Mouse (Mus musculus) frontal cortex, adult (tissue): ENCODE results near the gene Dctn3.
A peak's percentile ranks its signal among the peaks of the same experiment; 100 is the strongest.
"Not testable (repeated sequence)": the region's sequence is repeated elsewhere in the genome, so short reads cannot be mapped to it uniquely, and the experiment has no call there.

ENCODE experiments used
- ATAC-seq: cut with Nextera tagmentation; 2 replicates; pipeline ENCODE4 v1.9.2; 2017; ENCODE audit warnings: mild to moderate bottlenecking, moderate library complexity, mixed read lengths; ENCODE audit not compliant: low TSS enrichment

Gene Dctn3

GRCm38 (mm10) chr4:41698421-41699016, 24.5 kb downstream of the Dctn3 start:
- not testable (repeated sequence) for ATAC-seq

- ATAC-seq = not testable (repeated sequence)
These were observed 25.8 kb downstream of the Dctn3 start, which contains the start of gene Cntfr for GRCm38 (mm10) chr4:41696930-41697841. Gene Cntfr (minus strand): TSS chr4:41697089.

DNA sequence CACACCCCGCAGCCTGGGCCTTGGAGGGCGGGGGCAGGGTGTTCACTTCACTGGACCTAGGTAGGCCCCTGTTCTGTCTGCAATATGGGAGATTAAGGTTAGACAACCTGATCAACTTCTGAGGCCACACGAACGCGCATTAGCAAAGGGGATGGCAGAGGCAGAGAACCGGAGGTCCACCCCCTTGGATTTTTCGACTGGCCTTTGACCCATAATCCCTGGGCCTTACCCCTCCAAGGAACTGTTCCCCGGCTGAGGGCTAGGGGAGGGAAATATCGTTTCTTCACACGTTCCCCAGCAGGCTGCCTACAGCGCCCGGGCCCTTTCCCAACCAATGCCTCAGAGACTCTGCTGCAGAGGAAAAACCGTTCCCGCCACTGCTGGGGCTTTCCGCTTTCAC, 26.5 kb downstream of the Dctn3 start:
- not testable (repeated sequence) for ATAC-seq

GRCm38 (mm10) chr4:41695800-41696199, 27.2 kb downstream of the Dctn3 start:
- ATAC-seq = not testable (repeated sequence)

GRCm38 (mm10) chr4:41693511-41693910, 29.5 kb downstream of the Dctn3 start:
- not testable (repeated sequence) for ATAC-seq

GRCm38 (mm10) chr4:41690014-41690413, 33.0 kb downstream of the Dctn3 start:
- ATAC-seq = not testable (repeated sequence)

GRCm38 (mm10) chr4:41688562-41688961, 34.4 kb downstream of the Dctn3 start:
- not testable (repeated sequence) for ATAC-seq

GRCm38 (mm10) chr4:41685882-41686492, 37.0 kb downstream of the Dctn3 start:
- not testable (repeated sequence) for ATAC-seq

GRCm38 (mm10) chr4:41684931-41685453, 38.0 kb downstream of the Dctn3 start:
- ATAC-seq = not testable (repeated sequence)

GRCm38 (mm10) chr4:41684131-41684930, 38.6 kb downstream of the Dctn3 start:
- ATAC-seq = not testable (repeated sequence)

- not testable (repeated sequence) for ATAC-seq
These were observed 39.7 kb downstream of the Dctn3 start for GRCm38 (mm10) chr4:41683303-41683702.

- no peak for ATAC-seq
These were observed 40.2 kb downstream of the Dctn3 start for GRCm38 (mm10) chr4:41682789-41683188.

GRCm38 (mm10) chr4:41681947-41682346, 41.0 kb downstream of the Dctn3 start:
- no peak for ATAC-seq

GRCm38 (mm10) chr4:41681176-41681575, 41.8 kb downstream of the Dctn3 start:
- ATAC-seq = peak; percentile 48

DNA sequence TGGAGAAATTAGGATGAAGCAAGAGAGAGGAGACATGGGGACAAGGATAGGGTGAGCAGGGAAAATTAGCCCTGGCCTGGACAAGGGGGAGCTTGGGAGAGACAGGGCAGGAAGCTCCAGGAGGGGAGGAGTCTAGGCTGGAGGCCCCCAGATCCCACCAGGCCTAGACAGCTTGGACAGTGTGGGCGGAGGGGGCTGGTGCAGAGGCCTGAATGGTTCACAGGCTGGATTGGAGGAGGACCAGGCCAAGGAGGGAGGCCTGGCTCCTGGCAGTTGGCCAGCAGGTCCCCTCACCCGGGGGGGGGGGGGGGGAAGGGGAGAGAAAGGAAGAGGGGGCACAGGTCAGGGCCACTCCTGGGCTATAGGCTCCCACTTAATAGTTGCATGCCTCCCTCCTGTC, 43.7 kb downstream of the Dctn3 start:
- no peak for ATAC-seq

DNA sequence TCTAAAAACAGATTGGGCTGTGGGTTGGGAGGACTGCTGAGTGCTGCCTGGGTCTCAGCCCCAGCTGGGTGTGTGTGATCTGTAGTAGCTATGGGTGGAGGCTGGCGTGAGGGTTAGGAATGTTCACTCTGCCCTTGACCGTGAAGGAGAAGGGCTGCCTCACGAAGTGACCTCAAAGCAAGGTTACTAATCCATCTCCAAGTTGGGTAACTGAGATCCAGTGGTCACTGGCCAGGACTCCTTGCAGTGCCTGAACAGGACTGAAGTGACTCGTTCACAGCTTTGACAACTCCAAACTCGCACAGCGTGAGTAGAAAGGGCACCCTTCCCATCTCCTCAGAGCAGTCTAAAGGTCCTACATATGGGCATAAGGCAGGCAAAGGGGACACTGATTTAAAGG, 44.1 kb downstream of the Dctn3 start:
- no peak for ATAC-seq

GRCm38 (mm10) chr4:41677006-41677629, 45.9 kb downstream of the Dctn3 start:
- ATAC-seq = no peak

DNA sequence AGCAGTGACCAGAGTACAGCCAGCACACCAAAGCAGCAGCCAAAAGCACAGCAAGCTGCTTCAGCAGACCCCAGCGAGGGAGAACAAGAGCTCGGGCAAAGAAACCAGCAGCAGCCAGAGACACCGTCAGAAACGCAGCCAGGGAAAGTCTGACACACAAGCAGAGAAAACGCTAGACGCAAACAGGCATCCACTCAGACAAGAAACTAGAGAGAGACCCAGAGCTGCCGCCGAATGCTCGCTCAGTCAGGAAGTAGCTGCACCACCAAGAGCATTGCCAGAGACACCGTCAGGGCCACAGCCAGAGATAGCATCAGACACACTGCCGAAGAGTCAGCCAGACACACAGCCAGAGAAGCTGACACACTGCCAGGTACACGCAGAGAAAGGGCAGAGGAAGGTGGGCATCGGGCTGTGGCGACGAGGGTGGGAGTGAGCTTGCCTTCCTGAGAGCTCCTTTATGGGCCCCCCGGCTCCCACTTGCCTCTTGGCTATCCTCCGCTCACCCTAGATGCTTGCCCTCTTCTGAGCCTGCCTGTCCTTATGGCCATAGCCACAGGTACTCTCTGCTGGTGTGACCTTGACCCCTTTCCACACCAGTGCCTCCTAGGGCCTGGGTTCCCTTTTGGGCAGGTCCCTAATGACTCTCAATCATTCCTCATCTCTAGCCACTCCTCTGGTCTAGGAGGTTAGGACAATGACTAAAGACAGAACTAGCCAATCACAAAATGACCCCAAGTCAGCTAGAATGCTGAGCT, 46.5 kb downstream of the Dctn3 start:
- peak; percentile 14; the same call in 1 of the 2 replicates for ATAC-seq

- ATAC-seq = peak; percentile 17; the same call in 1 of the 2 replicates
These were observed 49.8 kb downstream of the Dctn3 start for GRCm38 (mm10) chr4:41673186-41673585.

DNA sequence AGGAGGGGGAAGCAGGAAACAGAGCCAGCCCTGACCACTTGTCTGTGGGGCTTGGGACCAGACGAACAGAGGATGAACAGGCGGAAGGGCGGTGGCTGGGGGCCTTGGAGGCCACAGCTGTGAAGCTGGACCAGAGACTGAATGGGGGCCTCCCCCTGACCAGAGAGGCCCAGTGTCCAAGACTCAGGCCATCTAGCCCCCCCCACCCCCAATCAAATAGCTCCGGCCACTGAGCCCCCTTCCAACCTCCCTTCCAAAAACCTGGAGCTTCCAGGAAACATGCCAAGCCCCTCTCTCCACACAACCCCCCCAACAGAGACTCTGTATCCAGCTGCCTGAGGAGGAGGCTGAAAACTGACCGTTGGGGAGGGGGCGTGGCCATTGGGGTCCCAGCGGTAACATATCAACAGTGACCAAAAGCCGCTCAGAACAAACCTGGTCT, 50.4 kb downstream of the Dctn3 start:
- no peak for ATAC-seq
